Mouse (Mus musculus): Measurements from ENCODE around the gene Gm28047. TPM values are rescaled to one million over a fixed set of nuclear protein-coding genes. Genes with fewer than 3 reads are reported as not detected.
"Not testable (repeated sequence)": the region's sequence is repeated elsewhere in the genome, so short reads cannot be mapped to it uniquely, and the experiment has no call there.

Gene Gm28047
- total and polyA plus RNA-seq, 3 experiments, result 0.36 to 1.3 TPM; not detected in 1

DNA sequence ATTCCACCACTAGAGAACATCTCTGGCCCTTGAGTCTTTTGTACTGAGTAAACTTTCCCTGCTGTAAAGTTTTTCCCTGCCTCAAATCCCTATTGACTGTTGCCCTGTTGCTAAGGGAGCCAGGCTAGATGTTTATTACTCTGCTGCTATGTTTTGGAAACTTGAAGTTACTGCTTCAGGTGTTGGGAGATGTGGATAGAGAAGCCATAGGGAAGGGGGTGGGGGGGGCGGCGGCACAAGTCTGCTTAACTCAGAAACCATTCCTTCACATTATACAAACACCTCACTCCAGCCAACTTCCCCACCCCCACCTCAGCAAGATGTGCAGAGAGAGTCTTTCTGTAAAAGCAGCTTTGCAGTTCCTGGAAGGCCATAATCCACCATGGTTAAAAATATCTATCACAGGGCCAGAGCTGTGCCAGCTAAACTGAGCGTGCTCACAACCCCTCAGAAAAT is 33.1 kb upstream of the Gm28047 start:
- peak in 1 of 2 experiments; percentile 21 for DNase-seq

DNA sequence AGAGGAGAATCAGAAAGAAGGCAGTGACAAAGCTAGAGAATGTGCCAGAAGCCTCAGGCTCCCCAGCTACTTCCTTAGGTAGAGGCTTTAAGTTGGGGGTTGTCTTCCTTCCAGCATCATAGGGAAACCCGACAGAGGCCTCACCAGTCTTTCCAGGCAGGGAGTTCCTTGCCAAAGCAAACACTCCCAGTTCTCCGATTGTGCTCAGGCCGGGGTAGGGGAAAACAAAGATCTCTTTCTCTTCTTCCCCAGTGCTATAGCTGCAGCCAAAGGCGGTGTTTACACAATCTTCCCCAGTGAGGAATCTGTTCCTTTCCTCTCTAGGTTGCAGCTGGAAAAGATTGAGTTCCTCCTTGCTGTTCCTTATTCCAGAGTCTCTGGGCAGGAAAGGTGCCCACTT is 31.8 kb upstream of the Gm28047 start:
- peak overlapping the region; percentile 37; the same call in 1 of the 2 replicates for H3K9ac ChIP-seq (ENCODE audit: low read depth, low read length)
- H3K27me3 ChIP-seq (ENCODE audit: control insufficient read depth, insufficient read depth, low read length), result no peaks in the 10 kb centered on the region
- H3K4me3 ChIP-seq, result no peak overlapping the region
- 19% methylated on average over 4 of the region's 4 CpGs for WGBS
- H3K27ac ChIP-seq, result peak overlapping the region; percentile 82
- DNase-seq, result peak; percentile 34 to 53
- intact Hi-C loops (cut with DNase I), result no loop called here
- H3K4me1 ChIP-seq (ENCODE audit: control insufficient read depth, insufficient read depth, low read length), result peaks cover 3% of the 10 kb centered on the region
- TF ChIP-seq CTCF (IDR thresholded peaks at IDR 0.05) (no peak), EP300 (IDR thresholded peaks at IDR 0.05; ENCODE audit: insufficient read depth, low read depth, low read length) (no peak), POLR2A (IDR thresholded peaks at IDR 0.05; ENCODE audit: insufficient read depth, low read depth, low read length) (no peak)
- H3K79me2 ChIP-seq (replicated peaks; ENCODE audit: control insufficient read depth, insufficient read depth, low read length), result no peaks in the 10 kb centered on the region
- H3K36me3 ChIP-seq (ENCODE audit: control insufficient read depth, insufficient read depth, low read length), result peaks cover 10% of the 10 kb centered on the region

More for the DNA sequence above, 33.1 kb upstream of the Gm28047 start:
- H3K9ac ChIP-seq (ENCODE audit: low read depth, low read length), result peak overlapping the region; percentile 11
- no peaks in the 10 kb centered on the region for H3K79me2 ChIP-seq (replicated peaks; ENCODE audit: control insufficient read depth, insufficient read depth, low read length)
- H3K36me3 ChIP-seq (ENCODE audit: control insufficient read depth, insufficient read depth, low read length), result peaks cover 20% of the 10 kb centered on the region
- H3K27me3 ChIP-seq (ENCODE audit: control insufficient read depth, insufficient read depth, low read length), result no peaks in the 10 kb centered on the region
- no peak overlapping the region for H3K4me3 ChIP-seq
- no peak for TF ChIP-seq POLR2A (IDR thresholded peaks at IDR 0.05; ENCODE audit: insufficient read depth, low read depth, low read length)
- H3K27ac ChIP-seq, result peak overlapping the region; percentile 82
- peaks cover 3% of the 10 kb centered on the region for H3K4me1 ChIP-seq (ENCODE audit: control insufficient read depth, insufficient read depth, low read length)
- WGBS, result 40% methylated on average over 3 of the region's 3 CpGs
- intact Hi-C loops (cut with DNase I), result no loop called here

DNA sequence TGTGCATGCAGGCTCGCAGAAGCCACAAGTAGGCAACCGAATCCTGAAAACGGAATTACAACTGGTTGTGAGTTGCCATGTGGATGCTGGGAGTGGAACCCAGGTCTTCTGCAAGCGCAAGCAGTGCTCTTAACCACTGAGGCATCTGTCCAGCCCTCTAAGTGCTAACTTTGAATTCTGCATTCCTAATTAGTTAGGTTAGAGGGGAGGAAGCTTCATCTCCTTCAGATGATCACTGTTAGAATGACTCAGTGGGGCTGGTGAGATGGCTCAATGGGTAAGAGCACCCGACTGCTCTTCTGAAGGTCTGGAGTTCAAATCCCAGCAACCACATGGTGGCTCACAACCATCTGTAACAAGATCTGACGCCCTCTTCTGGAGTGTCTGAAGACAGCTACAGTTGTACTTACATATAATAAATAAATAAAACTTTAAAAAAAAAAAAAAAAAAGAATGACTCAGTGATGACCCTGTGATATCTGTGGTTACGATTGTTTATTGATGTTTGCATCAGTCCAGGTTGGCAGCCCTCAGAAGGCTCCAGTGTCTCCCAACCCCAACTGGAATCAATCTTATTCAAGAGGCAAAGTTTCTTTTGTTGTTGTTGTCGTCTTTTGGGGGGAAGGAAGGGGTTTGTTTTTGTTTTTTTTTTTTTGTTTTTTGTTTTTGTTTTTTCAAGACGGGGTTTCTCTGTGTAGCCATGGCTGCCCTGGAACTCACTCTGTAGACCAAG is 27.2 kb upstream of the Gm28047 start:
- H3K9ac ChIP-seq (ENCODE audit: low read depth, low read length); H3K27ac ChIP-seq; H3K79me2 ChIP-seq (replicated peaks; ENCODE audit: control insufficient read depth, insufficient read depth, low read length); H3K4me3 ChIP-seq; DNase-seq; H3K36me3 ChIP-seq (ENCODE audit: control insufficient read depth, insufficient read depth, low read length); H3K4me1 ChIP-seq (ENCODE audit: control insufficient read depth, insufficient read depth, low read length); H3K27me3 ChIP-seq (ENCODE audit: control insufficient read depth, insufficient read depth, low read length); intact Hi-C loops (cut with DNase I): not testable (repeated sequence)
- WGBS, result 79% methylated on average over 9 of the region's 9 CpGs

DNA sequence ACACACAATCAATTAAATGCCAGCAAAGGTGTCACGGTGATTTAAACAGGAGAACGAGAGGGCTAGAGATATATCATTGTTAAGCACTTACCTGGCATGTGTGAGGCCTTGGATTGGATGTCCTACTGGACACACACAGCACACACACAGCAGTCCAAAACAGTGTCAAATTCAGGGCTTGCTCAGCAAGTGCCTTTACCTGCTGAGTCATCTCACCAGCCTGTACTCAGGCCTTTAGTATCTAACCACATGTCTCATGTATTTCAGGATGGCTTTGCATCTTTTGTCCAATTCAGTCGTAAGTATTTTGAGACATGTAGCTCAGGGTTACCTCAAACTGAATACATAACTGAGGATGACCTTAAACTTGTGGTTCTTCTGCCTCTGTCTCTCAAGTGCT is 26.2 kb upstream of the Gm28047 start:
- Histone ChIP-seq H3K4me1 (ENCODE audit: control insufficient read depth, insufficient read depth, low read length) (no peaks in the 10 kb centered on the region; the same call in 1 of the 2 replicates), H3K4me3 (no peak overlapping the region), H3K27me3 (ENCODE audit: control insufficient read depth, insufficient read depth, low read length) (no peaks in the 10 kb centered on the region), H3K27ac (no peak overlapping the region), H3K9ac (ENCODE audit: low read depth, low read length) (no peak overlapping the region), H3K79me2 (replicated peaks; ENCODE audit: control insufficient read depth, insufficient read depth, low read length) (no peaks in the 10 kb centered on the region), H3K36me3 (ENCODE audit: control insufficient read depth, insufficient read depth, low read length) (no peaks in the 10 kb centered on the region)
- TF ChIP-seq CTCF (IDR thresholded peaks at IDR 0.05) (no peak), POLR2A (IDR thresholded peaks at IDR 0.05; ENCODE audit: insufficient read depth, low read depth, low read length) (no peak)
- 83% methylated on average over 3 of the region's 3 CpGs for WGBS
- intact Hi-C loops (cut with DNase I), result no loop called here
- DNase-seq, result no peak

DNA sequence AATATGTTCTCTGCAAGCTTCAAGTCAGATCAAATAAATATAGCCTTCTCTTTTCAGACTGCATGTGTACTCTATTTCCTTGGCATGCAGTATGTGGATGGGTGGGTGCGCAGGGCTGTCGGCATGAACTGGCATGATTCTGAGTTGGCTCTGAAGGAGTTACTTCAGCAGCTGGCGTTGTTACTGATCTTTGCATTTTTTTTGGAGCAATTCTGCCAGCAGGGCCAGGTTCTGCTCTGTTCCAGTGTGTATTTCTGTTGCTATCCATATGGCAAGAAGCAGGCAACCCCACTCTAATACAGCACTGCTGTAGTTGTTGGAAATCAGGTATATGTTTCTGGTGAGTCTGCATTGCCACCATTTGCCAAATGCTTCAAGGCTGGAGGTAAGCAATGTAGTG is 10.9 kb upstream of the Gm28047 start:
- DNase-seq, result no peak
- Histone ChIP-seq H3K4me1 (ENCODE audit: control insufficient read depth, insufficient read depth, low read length) (no peaks in the 10 kb centered on the region), H3K79me2 (replicated peaks; ENCODE audit: control insufficient read depth, insufficient read depth, low read length) (no peaks in the 10 kb centered on the region), H3K9ac (ENCODE audit: low read depth, low read length) (no peak overlapping the region), H3K27me3 (ENCODE audit: control insufficient read depth, insufficient read depth, low read length) (no peaks in the 10 kb centered on the region), H3K36me3 (ENCODE audit: control insufficient read depth, insufficient read depth, low read length) (no peaks in the 10 kb centered on the region), H3K27ac (no peak overlapping the region), H3K4me3 (no peak overlapping the region)
- WGBS, result 74% methylated on average over 3 of the region's 3 CpGs
- TF ChIP-seq EP300 (IDR thresholded peaks at IDR 0.05; ENCODE audit: insufficient read depth, low read depth, low read length) (no peak), CTCF (IDR thresholded peaks at IDR 0.05) (no peak), POLR2A (IDR thresholded peaks at IDR 0.05; ENCODE audit: insufficient read depth, low read depth, low read length) (no peak)
- intact Hi-C loops (cut with DNase I), result no loop called here

DNA sequence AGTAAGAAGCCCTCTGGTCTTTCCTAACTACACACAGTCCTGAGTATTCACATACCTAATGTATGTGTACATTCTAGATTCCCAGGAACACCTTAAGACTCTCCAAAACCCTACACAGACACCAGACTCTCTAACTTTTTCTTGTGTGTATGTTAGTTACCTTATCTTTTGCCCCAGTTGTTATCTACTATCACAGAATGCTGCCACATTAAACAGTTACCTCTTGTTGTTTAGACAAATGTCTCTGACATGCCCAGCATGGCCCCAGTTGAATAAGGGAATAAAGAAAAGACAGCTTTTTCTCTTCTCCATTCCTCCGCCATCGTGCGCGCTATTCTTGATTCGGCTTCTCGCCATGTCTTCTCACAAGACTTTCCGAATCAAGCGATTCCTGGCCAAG is 9.8 kb upstream of the Gm28047 start:
- 92% methylated on average over 8 of the region's 8 CpGs for WGBS
- intact Hi-C loops (cut with DNase I), result no loop called here

More for the DNA sequence above, 9.8 kb upstream of the Gm28047 start:
- Histone ChIP-seq H3K4me3 (no peak overlapping the region), H3K27ac (no peak overlapping the region), H3K4me1 (ENCODE audit: control insufficient read depth, insufficient read depth, low read length) (no peaks in the 10 kb centered on the region), H3K27me3 (ENCODE audit: control insufficient read depth, insufficient read depth, low read length) (no peaks in the 10 kb centered on the region), H3K36me3 (ENCODE audit: control insufficient read depth, insufficient read depth, low read length) (no peaks in the 10 kb centered on the region), H3K79me2 (replicated peaks; ENCODE audit: control insufficient read depth, insufficient read depth, low read length) (no peaks in the 10 kb centered on the region), H3K9ac (ENCODE audit: low read depth, low read length) (no peak overlapping the region)
- no peak for TF ChIP-seq CTCF (IDR thresholded peaks at IDR 0.05)
- no peak for TF ChIP-seq EP300 (IDR thresholded peaks at IDR 0.05; ENCODE audit: insufficient read depth, low read depth, low read length)
- no peak for TF ChIP-seq POLR2A (IDR thresholded peaks at IDR 0.05; ENCODE audit: insufficient read depth, low read depth, low read length)
- no peak for DNase-seq
